Comparison of ENCODE assay signal across 23 mouse cellular contexts in the genomic region with DNA sequence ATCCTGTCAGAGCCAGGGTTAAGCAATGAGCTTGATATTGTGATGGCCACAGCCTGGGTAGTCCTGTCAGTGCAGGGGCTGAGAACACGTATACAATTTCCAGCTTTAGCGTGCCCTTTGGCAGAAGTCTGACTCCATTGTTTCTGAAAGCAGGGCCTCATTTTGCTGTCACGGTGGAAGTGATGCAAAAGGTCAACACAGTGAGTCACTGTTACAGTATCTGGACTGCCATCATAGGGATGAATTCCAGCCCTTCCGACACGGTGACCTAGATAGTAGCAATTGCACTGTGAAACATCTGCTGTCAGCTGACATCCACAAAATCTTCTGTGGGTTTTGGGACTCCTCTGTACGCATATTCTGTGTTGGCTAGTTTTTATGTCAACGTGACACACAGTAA.
"Had no signal": no experiment of that assay in that cellular context is flagged by ENCODE, and none has a peak within 500 bp of the region (broad histone marks: within the 10 kb centered on the region; RNA-seq: fewer than 3 reads in every experiment).

No protein-coding gene starts in this region.

- H3K9me3 ChIP-seq: kidney, embryonic 15.5 days; limb, embryonic 10.5 days; limb, embryonic 13.5 days; liver, embryonic 12.5 days; liver, embryonic 15.5 days; lung, embryonic 15.5 days; midbrain, embryonic 10.5 days; midbrain, embryonic 15.5 days; neural tube, embryonic 13.5 days; stomach, embryonic 15.5 days had no signal

- H3K9ac ChIP-seq: kidney, embryonic 15.5 days; limb, embryonic 13.5 days; liver, embryonic 12.5 days; liver, embryonic 15.5 days; lung, embryonic 15.5 days; midbrain, embryonic 15.5 days; neural tube, embryonic 13.5 days; stomach, embryonic 15.5 days had no signal

- H3K27me3 ChIP-seq: kidney, embryonic 15.5 days; limb, embryonic 13.5 days; liver, embryonic 12.5 days; liver, embryonic 15.5 days; lung, embryonic 15.5 days; megakaryocyte, embryonic 14.5 days; midbrain, embryonic 15.5 days; neural tube, embryonic 13.5 days; stomach, embryonic 15.5 days had no signal

- H3K4me1 ChIP-seq: limb, embryonic 13.5 days; liver, embryonic 12.5 days; liver, embryonic 15.5 days; megakaryocyte, embryonic 14.5 days; stomach, embryonic 15.5 days had no signal

- DNase-seq: kidney, adult 8-10 months; kidney, postnatal 10 days; kidney, postnatal 4 days; liver; lung, adult 18-20 months; lung, postnatal 10 days; lung, postnatal 36 days; right cerebral cortex, adult 18-20 months; right cerebral cortex, postnatal 14 days; right cerebral cortex, postnatal 4 days; thymus, postnatal 36 days had no signal

- H3K4me2 ChIP-seq: kidney, embryonic 15.5 days; limb, embryonic 13.5 days; liver, embryonic 12.5 days; liver, embryonic 15.5 days; lung, embryonic 15.5 days; midbrain, embryonic 15.5 days; neural tube, embryonic 13.5 days; stomach, embryonic 15.5 days had no signal

- H3K36me3 ChIP-seq: kidney, embryonic 15.5 days; limb, embryonic 10.5 days; limb, embryonic 13.5 days; liver, embryonic 12.5 days; liver, embryonic 15.5 days; lung, embryonic 15.5 days; midbrain, embryonic 10.5 days; midbrain, embryonic 15.5 days; neural tube, embryonic 13.5 days; stomach, embryonic 15.5 days had no signal

- H3K27ac ChIP-seq: kidney, embryonic 15.5 days; limb, embryonic 10.5 days; limb, embryonic 13.5 days; liver, embryonic 12.5 days; liver, embryonic 15.5 days; lung, embryonic 15.5 days; midbrain, embryonic 10.5 days; midbrain, embryonic 15.5 days; neural tube, embryonic 13.5 days; stomach, embryonic 15.5 days had no signal

- H3K4me3 ChIP-seq: kidney, embryonic 15.5 days; limb, embryonic 10.5 days; limb, embryonic 13.5 days; liver, embryonic 12.5 days; liver, embryonic 15.5 days; lung, embryonic 15.5 days; megakaryocyte, embryonic 14.5 days; midbrain, embryonic 10.5 days; midbrain, embryonic 15.5 days; myocyte; neural tube, embryonic 13.5 days; stomach, embryonic 15.5 days had no signal

- ATAC-seq: liver, embryonic 12.5 days had no signal
